Mouse (Mus musculus) bone marrow macrophage, adult 2 months (primary cell): ENCODE data around the gene Chtf18. TPM values are rescaled to one million over a fixed set of nuclear protein-coding genes. Genes with fewer than 3 reads are reported as not detected.

Experiments used
- H3K27ac ChIP-seq: 2 replicates; pipeline ENCODE4 v1.5.1; 2012; ENCODE audit warnings: low read depth, low read length; ENCODE audit not compliant: insufficient read depth
- H3K4me1 ChIP-seq: 2 replicates; pipeline ENCODE4 v1.6.1; 2012; ENCODE audit warnings: low read length; ENCODE audit not compliant: control insufficient read depth, insufficient read depth
- H3K4me3 ChIP-seq: 2 replicates; pipeline ENCODE4 v1.5.1; 2012; ENCODE audit warnings: mild to moderate bottlenecking, low read length, moderate library complexity; ENCODE audit not compliant: insufficient read depth
- CTCF ChIP-seq: IDR thresholded peaks from 2 replicates; pipeline ENCODE4 v1.5.1; 2012; ENCODE audit warnings: low read depth, mild to moderate bottlenecking, low read length, moderate library complexity
- POLR2A ChIP-seq: IDR thresholded peaks from 2 replicates; pipeline ENCODE4 v1.6.1; 2012; ENCODE audit warnings: mild to moderate bottlenecking, low read depth, low read length, borderline replicate concordance
- polyA plus RNA-seq: library from polyadenylated mRNA; stranded (reverse); fragments of >200 nt; gene quantifications from 2 replicates; pipeline ENCODE4 v1.2.4, GENCODE M21; 2012; ENCODE audit not compliant: missing spikeins, insufficient read depth, insufficient read length

Chtf18 gene
- polyA plus RNA-seq, 1 experiment: 14.1 TPM

GRCm38 (mm10) chr17:25716130-25716529 is 11.1 kb downstream of the Chtf18 start:
- TF ChIP-seq CTCF (no peak), POLR2A (no peak)

GRCm38 (mm10) chr17:25715627-25716026 is 11.6 kb downstream of the Chtf18 start:
- no peak overlapping the region for H3K27ac ChIP-seq
- no peak overlapping the region for H3K4me3 ChIP-seq
- TF ChIP-seq POLR2A (no peak), CTCF (no peak)
- no peaks in the 10 kb centered on the region for H3K4me1 ChIP-seq

More at GRCm38 (mm10) chr17:25716130-25716529, 11.1 kb downstream of the Chtf18 start:
- Histone ChIP-seq H3K4me3 (no peak overlapping the region), H3K27ac (no peak overlapping the region), H3K4me1 (no peaks in the 10 kb centered on the region)

- Histone ChIP-seq H3K27ac (no peak overlapping the region), H3K4me1 (no peaks in the 10 kb centered on the region), H3K4me3 (no peak overlapping the region)
- TF ChIP-seq POLR2A (no peak), CTCF (no peak)
Observed at GRCm38 (mm10) chr17:25711136-25711535, 16.1 kb downstream of the Chtf18 start.

GRCm38 (mm10) chr17:25709994-25710393 is 17.2 kb downstream of the Chtf18 start:
- Histone ChIP-seq H3K27ac (no peak overlapping the region), H3K4me3 (no peak overlapping the region), H3K4me1 (no peaks in the 10 kb centered on the region)
- TF ChIP-seq POLR2A (no peak), CTCF (no peak)

GRCm38 (mm10) chr17:25700863-25701496 is 26.2 kb downstream of the Chtf18 start:
- TF ChIP-seq POLR2A (no peak), CTCF (peak; percentile 9; the same call in 1 of the 2 replicates)
- H3K4me1 ChIP-seq: no peaks in the 10 kb centered on the region
- H3K4me3 ChIP-seq: no peak overlapping the region
- H3K27ac ChIP-seq: no peak overlapping the region

- TF ChIP-seq CTCF (peak; percentile 68), POLR2A (no peak)
- Histone ChIP-seq H3K27ac (no peak overlapping the region), H3K4me3 (no peak overlapping the region), H3K4me1 (no peaks in the 10 kb centered on the region)
Observed at GRCm38 (mm10) chr17:25698446-25698845, 28.8 kb downstream of the Chtf18 start.

- TF ChIP-seq CTCF: no peak
- no peak for TF ChIP-seq POLR2A
- Histone ChIP-seq H3K4me3 (no peak overlapping the region), H3K27ac (no peak overlapping the region), H3K4me1 (no peaks in the 10 kb centered on the region)
Observed at GRCm38 (mm10) chr17:25696263-25696662, 31.0 kb downstream of the Chtf18 start.

- TF ChIP-seq POLR2A: no peak
- no peak overlapping the region for H3K4me3 ChIP-seq
- H3K4me1 ChIP-seq: no peaks in the 10 kb centered on the region
- no peak overlapping the region for H3K27ac ChIP-seq
Observed at GRCm38 (mm10) chr17:25688922-25689321, 38.3 kb downstream of the Chtf18 start.

- no peak for TF ChIP-seq POLR2A
- no peak for TF ChIP-seq CTCF
- Histone ChIP-seq H3K4me1 (peaks cover 6% of the 10 kb centered on the region), H3K4me3 (no peak overlapping the region), H3K27ac (no peak overlapping the region)
Observed at GRCm38 (mm10) chr17:25686323-25686722, 40.9 kb downstream of the Chtf18 start.

GRCm38 (mm10) chr17:25681636-25682035 is 45.6 kb downstream of the Chtf18 start:
- H3K27ac ChIP-seq: no peak overlapping the region
- H3K4me3 ChIP-seq: no peak overlapping the region
- H3K4me1 ChIP-seq: peaks cover 10% of the 10 kb centered on the region
- no peak for TF ChIP-seq CTCF
